Mouse (Mus musculus) liver, embryonic 11.5 days (tissue): ENCODE measurements around the gene Sult5a1. TPM values are rescaled to one million over a fixed set of nuclear protein-coding genes. Genes with fewer than 3 reads are reported as not detected.
"Not testable (repeated sequence)": the region's sequence is repeated elsewhere in the genome, so short reads cannot be mapped to it uniquely, and the experiment has no call there.

Experiments
- ATAC-seq: fragments of 200-750 bp; cut with Nextera tagmentation; replicated peaks from 2 replicates; pipeline ENCODE4 v1.8.0; 2017; ENCODE audit warnings: moderate number of reproducible peaks, mild to moderate bottlenecking, moderate TSS enrichment, moderate library complexity; ENCODE audit not compliant: low FRiP score
- DNase-seq: peaks from one replicate; pipeline ENCODE4 v3.0.0-alpha.2; 2017; ENCODE audit warnings: low spot score
- H3K27ac ChIP-seq: fragments of 300-500 bp; sonication (generic); 2 replicates; pipeline ENCODE4 v1.5.1; 2014; ENCODE audit warnings: mild to moderate bottlenecking, low read depth, low read length, control low read depth
- H3K27me3 ChIP-seq: fragments of 300-500 bp; sonication (generic); replicated peaks from 2 replicates; pipeline ENCODE4 v1.6.1; 2014; ENCODE audit warnings: low read length, mixed read lengths; ENCODE audit not compliant: control insufficient read depth, insufficient read depth
- H3K36me3 ChIP-seq: fragments of 300-500 bp; sonication (generic); 2 replicates; pipeline ENCODE4 v1.6.1; 2014; ENCODE audit warnings: mild to moderate bottlenecking, low read length, moderate library complexity, mixed read lengths; ENCODE audit not compliant: control insufficient read depth, insufficient read depth
- H3K4me1 ChIP-seq: fragments of 300-500 bp; sonication (generic); replicated peaks from 2 replicates; pipeline ENCODE4 v1.6.1; 2014; ENCODE audit warnings: low read length, mixed read lengths; ENCODE audit not compliant: control insufficient read depth, insufficient read depth
- H3K4me2 ChIP-seq: fragments of 300-500 bp; sonication (generic); 2 replicates; pipeline ENCODE4 v1.6.1; 2014; ENCODE audit warnings: mild to moderate bottlenecking, control low read depth, moderate library complexity
- H3K4me3 ChIP-seq: fragments of 300-500 bp; sonication (generic); 2 replicates; pipeline ENCODE4 v1.5.1; 2014; ENCODE audit warnings: low read depth, low read length, control low read depth
- H3K9ac ChIP-seq: fragments of 300-500 bp; sonication (generic); 2 replicates; pipeline ENCODE4 v1.6.1; 2014; ENCODE audit warnings: low read depth, low read length, control low read depth
- H3K9me3 ChIP-seq: fragments of 300-500 bp; sonication (generic); 2 replicates; pipeline ENCODE4 v1.6.1; 2016; ENCODE audit warnings: low read length, inconsistent platforms, mixed read lengths; ENCODE audit not compliant: control insufficient read depth
- WGBS: fragments of 180-500 bp; shearing (Covaris S2); extraction: QIAGEN DNeasy Blood & Tissue Kit; methylation state at CpG from one replicate; pipeline ENCODE4 v1.1.7; 2014; 5-methylcytosine and 5-hydroxymethylcytosine counted together
- microRNA-seq: library from miRNA; unstranded; fragments of <30 nt; microRNA quantifications from one replicate; pipeline ENCODE4, GENCODE M21; 2017; ENCODE audit warnings: borderline number of aligned reads
- polyA plus RNA-seq: library from polyadenylated mRNA; unstranded; fragments of >200 nt; fragmentation: Nextera tagmentation; extraction: Ambion mirVana; gene quantifications from 2 replicates; pipeline ENCODE4 v1.2.1, GENCODE M21; 2014

The Sult5a1 gene
- polyA plus RNA-seq, 1 experiment from 2014 or later = 4.6 TPM

DNA sequence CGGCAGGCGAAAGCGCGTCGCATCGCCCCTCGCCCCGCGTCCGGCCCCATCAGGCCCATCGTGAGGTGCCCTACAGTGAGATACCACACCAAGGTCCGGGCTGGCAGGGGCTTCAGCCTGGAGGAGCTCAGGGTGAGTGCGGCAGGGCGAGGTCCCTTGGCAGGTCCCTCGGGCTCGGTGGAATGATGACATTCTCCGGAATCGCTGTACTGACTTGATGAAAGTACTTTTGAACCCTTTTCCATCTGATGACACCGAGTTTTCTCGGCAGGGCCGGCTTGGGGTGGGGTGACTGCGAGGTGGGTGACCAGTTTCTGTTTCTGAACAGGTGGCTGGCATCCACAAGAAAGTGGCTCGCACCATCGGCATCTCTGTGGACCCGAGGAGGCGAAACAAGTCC is 55.3 kb downstream of the Sult5a1 start:
- H3K9ac ChIP-seq = peak overlapping the region; percentile 99
- not testable (repeated sequence) for H3K9me3 ChIP-seq, H3K27me3 ChIP-seq, ATAC-seq, DNase-seq
- peak overlapping the region; percentile 91 for H3K4me3 ChIP-seq
- peak overlapping the region; percentile 93 for H3K27ac ChIP-seq
- H3K36me3 ChIP-seq = peaks cover 25% of the 10 kb centered on the region
- peak overlapping the region; percentile 98 for H3K4me2 ChIP-seq
- under 1% methylated on average over 18 of the region's 26 CpGs for WGBS
- peaks cover 11% of the 10 kb centered on the region for H3K4me1 ChIP-seq

DNA sequence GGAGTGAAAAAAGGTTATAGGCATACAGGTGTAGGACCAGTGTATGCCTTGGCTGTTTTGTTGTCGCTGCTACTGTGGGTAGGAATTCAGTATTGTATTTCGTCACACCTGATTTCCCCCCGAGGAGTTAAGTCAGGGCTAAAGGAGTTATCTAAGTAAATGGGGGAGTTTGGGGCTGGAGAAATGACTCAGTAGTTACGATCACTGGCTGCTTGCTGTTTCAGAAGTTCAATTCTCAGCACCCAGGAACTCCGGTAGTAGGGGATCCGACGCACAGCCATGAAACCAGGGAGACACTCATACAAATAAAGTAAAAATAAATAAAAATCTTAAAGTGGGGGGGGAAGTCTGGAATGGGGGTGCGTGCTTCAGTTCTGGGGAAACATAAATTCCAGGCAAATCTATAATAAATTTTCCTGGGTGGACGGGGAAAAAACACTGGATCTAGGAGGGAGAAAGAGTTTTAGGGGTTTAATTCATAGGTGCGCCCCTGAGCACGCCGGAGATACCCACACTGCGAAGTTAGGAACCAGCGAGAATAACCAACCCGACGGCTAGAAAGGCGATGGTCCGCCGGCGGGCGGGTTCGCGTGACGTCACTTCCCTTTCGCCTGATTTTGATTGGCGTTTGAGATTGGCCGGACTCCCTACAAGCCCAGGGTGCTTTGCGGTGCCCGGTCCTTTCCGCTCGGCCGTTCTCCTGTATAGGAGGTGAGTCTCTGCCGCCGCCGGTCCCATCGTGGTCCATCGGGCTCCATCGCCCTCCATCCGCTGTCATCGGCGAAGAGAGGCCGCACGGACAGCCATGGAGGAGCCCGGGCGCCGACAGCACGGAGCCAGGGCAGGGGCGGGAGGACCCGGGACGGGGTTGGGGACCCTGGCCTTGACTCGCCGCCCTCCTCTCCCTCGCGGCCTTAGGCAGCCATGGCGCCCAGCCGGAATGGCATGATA is 56.1 kb downstream of the Sult5a1 start, which contains the start of gene Rpl13:
Rpl13 (plus strand) TSS at position 616 of the 951 bp plus-strand sequence.
- peak within 1 kb of the TSS; percentile 99 for H3K9ac ChIP-seq
- 1% methylated on average over 56 of the region's 56 CpGs for WGBS
- H3K4me2 ChIP-seq = peak within 1 kb of the TSS; percentile 98
- ATAC-seq (peak; percentile 90), DNase-seq (peak; percentile 94)
- H3K27me3 ChIP-seq = no peaks in the 10 kb centered on the region
- H3K4me3 ChIP-seq = peak within 1 kb of the TSS; percentile 91
- H3K4me1 ChIP-seq = peaks cover 11% of the 10 kb centered on the region
- H3K27ac ChIP-seq = peak within 1 kb of the TSS; percentile 93
- H3K9me3 ChIP-seq = no peaks in the 10 kb centered on the region
- peaks cover 25% of the 10 kb centered on the region for H3K36me3 ChIP-seq

DNA sequence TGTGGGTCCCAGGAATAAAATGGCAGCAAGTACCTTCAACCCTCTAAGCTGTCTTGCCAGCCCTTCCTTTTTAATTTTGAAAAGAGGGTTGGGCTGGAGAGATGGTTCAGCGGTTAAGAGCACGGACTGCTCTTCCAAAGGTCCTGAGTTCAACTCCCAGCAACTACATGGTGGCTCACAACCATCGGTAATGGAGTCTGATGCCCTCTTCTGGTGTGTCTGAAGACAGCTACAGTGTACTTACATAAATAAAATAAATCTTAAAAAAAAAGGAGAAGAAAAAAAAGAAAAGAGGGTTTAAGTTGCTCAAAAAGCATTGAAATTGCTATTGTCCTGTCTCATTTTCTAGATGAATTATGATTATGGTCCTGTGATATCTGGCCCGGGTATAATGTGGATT is 56.9 kb downstream of the Sult5a1 start:
- Histone ChIP-seq H3K36me3 (peaks cover 25% of the 10 kb centered on the region), H3K4me2 (peak overlapping the region; percentile 98), H3K27me3 (no peaks in the 10 kb centered on the region), H3K9me3 (no peaks in the 10 kb centered on the region), H3K4me1 (peaks cover 11% of the 10 kb centered on the region), H3K9ac (peak overlapping the region; percentile 99; the same call in 1 of the 2 replicates), H3K4me3 (peak overlapping the region; percentile 91), H3K27ac (no peak overlapping the region)
- 70% methylated on average over 4 of the region's 4 CpGs for WGBS
- ATAC-seq = no peak
- no peak for DNase-seq

DNA sequence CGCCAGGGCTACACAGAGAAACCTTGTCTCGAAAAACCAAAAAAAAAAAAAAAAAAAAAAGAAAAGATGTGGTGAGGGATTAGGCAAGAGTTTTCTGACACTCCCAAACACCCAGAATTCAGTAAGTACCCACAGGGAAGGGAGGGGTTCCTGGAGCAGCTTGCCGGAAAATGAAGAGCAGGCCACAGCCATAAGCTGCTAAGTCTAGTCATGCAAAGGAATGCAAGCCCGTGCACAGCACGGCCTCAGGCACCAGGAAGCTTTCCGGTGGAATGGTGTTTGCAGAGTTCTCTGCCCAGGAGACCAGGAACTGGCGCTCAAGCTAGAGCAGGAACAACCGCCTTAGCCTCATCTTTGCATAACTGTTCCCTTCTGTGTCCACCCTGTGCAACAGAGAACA is 57.8 kb downstream of the Sult5a1 start:
- H3K9me3 ChIP-seq = no peaks in the 10 kb centered on the region
- H3K4me3 ChIP-seq = no peak overlapping the region
- peaks cover 11% of the 10 kb centered on the region for H3K4me1 ChIP-seq
- no peaks in the 10 kb centered on the region for H3K27me3 ChIP-seq
- no peak for DNase-seq
- no peak for ATAC-seq
- H3K36me3 ChIP-seq = peaks cover 25% of the 10 kb centered on the region
- no peak overlapping the region for H3K27ac ChIP-seq
- no peak overlapping the region for H3K4me2 ChIP-seq
- WGBS = 66% methylated on average over 8 of the region's 8 CpGs
- no peak overlapping the region for H3K9ac ChIP-seq

DNA sequence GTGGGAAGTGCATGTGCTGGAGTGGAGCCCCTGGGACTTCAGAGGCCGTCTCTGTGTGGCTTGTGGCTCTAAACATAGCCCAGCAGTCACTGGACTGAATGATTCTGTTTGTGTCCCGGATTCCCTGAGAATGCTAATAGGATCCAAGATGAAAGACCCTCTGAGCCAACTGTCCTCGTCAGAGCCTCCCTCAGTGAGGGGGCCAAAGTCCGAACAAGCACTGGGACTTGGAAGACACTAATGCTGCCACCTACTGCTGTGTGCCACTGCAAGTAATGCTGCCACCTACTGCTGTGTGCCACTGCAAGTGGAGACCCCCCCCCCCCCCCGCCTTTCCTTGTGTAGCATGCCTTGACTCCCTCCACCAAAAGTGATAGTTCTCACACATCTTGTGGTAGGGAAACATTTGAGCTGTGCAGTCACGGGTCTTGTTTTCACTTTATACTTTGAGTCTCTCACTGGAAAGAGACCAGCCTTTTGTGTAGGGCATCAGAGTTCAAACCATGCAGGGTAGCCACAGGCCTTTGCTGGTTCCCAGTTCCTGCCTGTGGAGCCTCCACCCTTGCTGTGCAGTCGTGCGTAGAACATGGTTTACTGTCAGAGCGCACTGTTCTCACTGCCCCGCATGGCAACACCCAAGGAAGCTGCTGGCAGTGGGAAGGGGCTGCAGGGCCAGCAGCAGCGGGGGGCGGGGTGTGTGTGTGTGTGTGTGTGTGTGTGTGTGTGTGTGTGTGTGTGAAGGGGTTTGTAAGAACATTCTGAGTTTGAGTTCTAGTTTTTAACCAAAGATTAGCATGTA is 60.1 kb downstream of the Sult5a1 start:
- Histone ChIP-seq H3K27me3 (no peaks in the 10 kb centered on the region), H3K9ac (no peak overlapping the region), H3K4me1 (no peaks in the 10 kb centered on the region), H3K36me3 (peaks cover 17% of the 10 kb centered on the region), H3K4me2 (no peak overlapping the region), H3K4me3 (no peak overlapping the region), H3K9me3 (no peaks in the 10 kb centered on the region), H3K27ac (no peak overlapping the region)
- WGBS = 86% methylated on average over 12 of the region's 12 CpGs
- DNase-seq = no peak
- ATAC-seq = no peak

DNA sequence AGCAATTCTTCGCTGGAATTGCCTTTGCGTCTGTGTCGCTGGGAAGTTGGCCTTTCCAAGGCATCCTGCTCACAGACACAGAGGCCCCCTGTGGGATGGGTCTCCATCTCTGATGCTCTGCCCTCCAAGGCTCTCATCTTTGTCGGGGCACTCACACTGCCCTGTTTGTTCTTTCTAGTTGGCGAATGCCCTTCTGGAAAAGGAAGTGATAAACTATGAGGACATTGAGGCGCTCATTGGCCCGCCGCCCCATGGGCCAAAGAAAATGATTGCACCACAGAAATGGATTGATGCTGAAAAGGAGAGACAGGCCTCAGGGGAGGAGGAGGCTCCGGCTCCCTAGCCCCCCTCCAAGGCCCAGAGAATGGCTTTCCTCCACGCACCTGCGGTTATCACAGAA is 60.9 kb downstream of the Sult5a1 start:
- H3K4me3 ChIP-seq = no peak overlapping the region
- no peak overlapping the region for H3K4me2 ChIP-seq
- no peak overlapping the region for H3K27ac ChIP-seq
- DNase-seq (no peak), ATAC-seq (no peak)
- H3K9ac ChIP-seq = no peak overlapping the region
- no peaks in the 10 kb centered on the region for H3K4me1 ChIP-seq
- WGBS = 89% methylated on average over 11 of the region's 11 CpGs
- no peaks in the 10 kb centered on the region for H3K27me3 ChIP-seq
- no peaks in the 10 kb centered on the region for H3K9me3 ChIP-seq
- H3K36me3 ChIP-seq = peaks cover 16% of the 10 kb centered on the region; the same call in 1 of the 2 replicates

Small RNAs within 50 kb of the gene (microRNA-seq; reads per million reads assigned to microRNA genes)
- 1.1 reads per million for gene Mir7079
- 1.1 reads per million for gene Mir7080

Other genes starting within 250 kb of the Sult5a1 start
- 49.2 and 53.8 TPM in 2 replicates for gene Ankrd11, start 116.0 kb downstream of the Sult5a1 start, polyA plus RNA-seq
- 41.3 and 46.0 TPM in 2 replicates for gene Spg7, start 95.4 kb downstream of the Sult5a1 start, polyA plus RNA-seq
- 1,965 and 2,035 TPM in 2 replicates for gene Rpl13, start 56.0 kb downstream of the Sult5a1 start, polyA plus RNA-seq
- 5.2 and 5.9 TPM in 2 replicates for gene Cpne7, start 40.9 kb downstream of the Sult5a1 start, polyA plus RNA-seq
- gene Dpep1, start 27.9 kb upstream of the Sult5a1 start, polyA plus RNA-seq = 0.52 and 1.3 TPM in 2 replicates
- 95.4 and 104 TPM in 2 replicates for gene Chmp1a, start 54.4 kb upstream of the Sult5a1 start, polyA plus RNA-seq
- 1.4 and 1.7 TPM in 2 replicates for gene Spata33, start 54.5 kb upstream of the Sult5a1 start, polyA plus RNA-seq
- 22.8 and 25.0 TPM in 2 replicates for gene Cdk10, start 66.5 kb upstream of the Sult5a1 start, polyA plus RNA-seq
- gene Spata2l, start 77.9 kb upstream of the Sult5a1 start, polyA plus RNA-seq = 2.0 and 2.2 TPM in 2 replicates
- 16.0 and 18.8 TPM in 2 replicates for gene Zfp276, start 95.9 kb upstream of the Sult5a1 start, polyA plus RNA-seq
- gene Vps9d1, start 96.0 kb upstream of the Sult5a1 start, polyA plus RNA-seq = 9.2 and 10.7 TPM in 2 replicates
- 39.7 and 46.8 TPM in 2 replicates for gene Fanca, start 160.3 kb upstream of the Sult5a1 start, polyA plus RNA-seq
- gene Spire2, start 174.4 kb upstream of the Sult5a1 start, polyA plus RNA-seq = 6.5 and 6.7 TPM in 2 replicates
- 136 and 147 TPM in 2 replicates for gene Tcf25, start 215.4 kb upstream of the Sult5a1 start, polyA plus RNA-seq
- 0.04 and 0.06 TPM in 2 replicates for gene Mc1r, start 248.8 kb upstream of the Sult5a1 start, polyA plus RNA-seq